Mouse (Mus musculus) cortical plate, adult 2 months (tissue): ENCODE measurements around the gene Psmd14.

Source experiments
- CTCF ChIP-seq: fragments of 200-500 bp; IDR thresholded peaks from 2 replicates; pipeline ENCODE4 v1.5.1; 2011; ENCODE audit warnings: mild to moderate bottlenecking, control low read depth, low read length; ENCODE audit not compliant: insufficient read depth; ENCODE audit errors: extremely low read depth
- POLR2A ChIP-seq: fragments of 200-500 bp; IDR thresholded peaks from 2 replicates; pipeline ENCODE4 v1.6.1; 2011; ENCODE audit warnings: mild to moderate bottlenecking, low read length, control low read depth; ENCODE audit not compliant: insufficient read depth; ENCODE audit errors: extremely low read depth

DNA sequence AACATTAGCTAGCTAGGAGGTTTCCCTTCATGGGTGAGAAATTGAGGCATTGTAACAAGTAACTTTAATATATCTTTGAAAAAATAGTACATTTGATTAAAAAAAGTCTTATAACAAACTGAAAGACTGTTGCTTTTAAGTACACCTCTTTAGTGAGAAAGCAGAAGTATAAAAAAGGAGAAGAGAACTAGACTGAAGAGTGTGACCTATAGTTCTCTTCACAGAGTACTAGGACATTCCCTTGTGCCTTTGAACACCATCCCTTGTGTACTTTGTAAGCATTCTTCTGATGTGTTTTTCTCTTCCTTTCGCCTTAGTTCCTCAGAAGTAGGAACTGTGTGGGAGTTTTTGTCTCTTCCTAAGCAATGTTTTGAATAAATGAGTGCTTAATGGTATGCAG, 22.7 kb downstream of the Psmd14 start:
- no peak for TF ChIP-seq POLR2A
- no peak for TF ChIP-seq CTCF
